Mouse (Mus musculus) midbrain, embryonic 14.5 days (tissue): ENCODE measurements around the gene Barhl2. TPM values are rescaled to one million over a fixed set of nuclear protein-coding genes. Genes with fewer than 3 reads are reported as not detected.
A peak's percentile ranks its signal among the peaks of the same experiment; 100 is the strongest.

ENCODE experiments used
- ATAC-seq: fragments of 200-750 bp; cut with Nextera tagmentation; 2 replicates; pipeline ENCODE4 v1.8.0; 2017; ENCODE audit warnings: moderate number of reproducible peaks, moderate library complexity; ENCODE audit not compliant: low FRiP score, low TSS enrichment
- DNase-seq: peaks from one replicate; pipeline ENCODE4 v3.0.0-alpha.2; 2015
- H3K27ac ChIP-seq: fragments of 300-500 bp; sonication (generic); replicated peaks from 2 replicates; pipeline ENCODE4 v1.5.1; 2014; ENCODE audit warnings: mild to moderate bottlenecking, low read depth, low read length, moderate library complexity
- H3K27me3 ChIP-seq: fragments of 300-500 bp; sonication (generic); 2 replicates; pipeline ENCODE4 v1.6.1; 2014; ENCODE audit warnings: low read length, control low read depth, mixed read lengths; ENCODE audit not compliant: control insufficient read depth, insufficient read depth
- H3K36me3 ChIP-seq: fragments of 300-500 bp; sonication (generic); 2 replicates; pipeline ENCODE4 v1.6.1; 2014; ENCODE audit warnings: low read length, control low read depth; ENCODE audit not compliant: control insufficient read depth, insufficient read depth
- H3K4me1 ChIP-seq: fragments of 300-500 bp; sonication (generic); 2 replicates; pipeline ENCODE4 v1.6.1; 2014; ENCODE audit warnings: mild to moderate bottlenecking, antibody characterized with exemption, low read length, control low read depth; ENCODE audit not compliant: control insufficient read depth, insufficient read depth
- H3K4me2 ChIP-seq: fragments of 300-500 bp; sonication (generic); 2 replicates; pipeline ENCODE4 v1.6.1; 2014; ENCODE audit warnings: mild to moderate bottlenecking, low read length, moderate library complexity
- H3K4me3 ChIP-seq: fragments of 300-500 bp; sonication (generic); replicated peaks from 2 replicates; pipeline ENCODE4 v1.5.1; 2014; ENCODE audit warnings: low read depth, low read length
- H3K9ac ChIP-seq: fragments of 300-500 bp; sonication (generic); replicated peaks from 2 replicates; pipeline ENCODE4 v1.6.1; 2014; ENCODE audit warnings: mild to moderate bottlenecking, low read length, moderate library complexity
- H3K9me3 ChIP-seq: fragments of 300-500 bp; sonication (generic); 2 replicates; pipeline ENCODE4 v1.6.1; 2016; ENCODE audit warnings: low read length, control low read depth, mixed read lengths; ENCODE audit not compliant: control insufficient read depth
- WGBS: fragments of 180-500 bp; shearing (Covaris S2); extraction: QIAGEN DNeasy Blood & Tissue Kit; methylation state at CpG from one replicate; pipeline ENCODE4 v1.1.7; 2014; 5-methylcytosine and 5-hydroxymethylcytosine counted together
- polyA plus RNA-seq: library from polyadenylated mRNA; unstranded; fragments of >200 nt; fragmentation: Nextera tagmentation; extraction: Ambion mirVana; gene quantifications from 2 replicates; pipeline ENCODE4 v1.2.1, GENCODE M21; 2014

Gene Barhl2
- polyA plus RNA-seq, 1 experiment from 2014 or later: 12.2 TPM

GRCm38 (mm10) chr5:106445681-106446080, 12.3 kb downstream of the Barhl2 start:
- 83% methylated on average over 3 of the region's 3 CpGs for WGBS
- H3K4me2 ChIP-seq: no peak overlapping the region
- no peaks in the 10 kb centered on the region for H3K9me3 ChIP-seq
- DNase-seq (no peak), ATAC-seq (no peak)
- no peaks in the 10 kb centered on the region for H3K36me3 ChIP-seq
- peaks cover 46% of the 10 kb centered on the region for H3K27me3 ChIP-seq
- H3K4me3 ChIP-seq: no peak overlapping the region
- peaks cover 4% of the 10 kb centered on the region; the same call in 1 of the 2 replicates for H3K4me1 ChIP-seq
- no peak overlapping the region for H3K9ac ChIP-seq
- no peak overlapping the region for H3K27ac ChIP-seq

- Histone ChIP-seq H3K4me2 (no peak overlapping the region), H3K27ac (no peak overlapping the region), H3K4me1 (no peaks in the 10 kb centered on the region), H3K36me3 (no peaks in the 10 kb centered on the region), H3K27me3 (no peaks in the 10 kb centered on the region), H3K4me3 (no peak overlapping the region), H3K9ac (no peak overlapping the region), H3K9me3 (no peaks in the 10 kb centered on the region)
- 95% methylated on average over 7 of the region's 7 CpGs for WGBS
- no peak for DNase-seq
- ATAC-seq: no peak
Observed at GRCm38 (mm10) chr5:106438916-106439315, 19.1 kb downstream of the Barhl2 start.

GRCm38 (mm10) chr5:106426069-106426468, 31.9 kb downstream of the Barhl2 start:
- Histone ChIP-seq H3K27me3 (no peaks in the 10 kb centered on the region), H3K36me3 (no peaks in the 10 kb centered on the region), H3K4me1 (no peaks in the 10 kb centered on the region), H3K4me3 (no peak overlapping the region), H3K4me2 (no peak overlapping the region), H3K9ac (no peak overlapping the region), H3K27ac (no peak overlapping the region), H3K9me3 (no peaks in the 10 kb centered on the region)
- 78% methylated on average over 7 of the region's 7 CpGs for WGBS
- no peak for DNase-seq
- no peak for ATAC-seq

- ATAC-seq (no peak), DNase-seq (peak; percentile 29)
- H3K9ac ChIP-seq: no peak overlapping the region
- no peaks in the 10 kb centered on the region for H3K27me3 ChIP-seq
- WGBS: 57% methylated on average over 8 of the region's 8 CpGs
- H3K4me3 ChIP-seq: no peak overlapping the region
- no peaks in the 10 kb centered on the region for H3K9me3 ChIP-seq
- H3K4me1 ChIP-seq: no peaks in the 10 kb centered on the region
- H3K27ac ChIP-seq: no peak overlapping the region
- H3K4me2 ChIP-seq: no peak overlapping the region
- no peaks in the 10 kb centered on the region for H3K36me3 ChIP-seq
Observed at GRCm38 (mm10) chr5:106420871-106421270, 37.1 kb downstream of the Barhl2 start.

- Histone ChIP-seq H3K36me3 (no peaks in the 10 kb centered on the region), H3K9me3 (no peaks in the 10 kb centered on the region), H3K9ac (no peak overlapping the region), H3K4me3 (no peak overlapping the region), H3K4me2 (no peak overlapping the region), H3K27ac (no peak overlapping the region), H3K27me3 (no peaks in the 10 kb centered on the region), H3K4me1 (no peaks in the 10 kb centered on the region)
- DNase-seq (peak; percentile 26), ATAC-seq (no peak)
- WGBS: 72% methylated on average over 11 of the region's 11 CpGs
Observed at GRCm38 (mm10) chr5:106420370-106420769, 37.6 kb downstream of the Barhl2 start.

- Histone ChIP-seq H3K9me3 (no peaks in the 10 kb centered on the region), H3K4me2 (no peak overlapping the region), H3K36me3 (no peaks in the 10 kb centered on the region), H3K9ac (no peak overlapping the region), H3K4me1 (no peaks in the 10 kb centered on the region), H3K27ac (no peak overlapping the region), H3K27me3 (no peaks in the 10 kb centered on the region), H3K4me3 (no peak overlapping the region)
- peak; percentile 63 for DNase-seq
- ATAC-seq: no peak
- WGBS: 33% methylated on average over 7 of the region's 7 CpGs
Observed at GRCm38 (mm10) chr5:106417210-106417609, 40.8 kb downstream of the Barhl2 start.

- H3K27me3 ChIP-seq: no peaks in the 10 kb centered on the region
- ATAC-seq (no peak), DNase-seq (no peak)
- no peak overlapping the region for H3K27ac ChIP-seq
- H3K36me3 ChIP-seq: no peaks in the 10 kb centered on the region
- no peak overlapping the region for H3K4me2 ChIP-seq
- WGBS: 81% methylated on average over 6 of the region's 6 CpGs
- H3K9ac ChIP-seq: no peak overlapping the region
- H3K4me1 ChIP-seq: no peaks in the 10 kb centered on the region
- H3K9me3 ChIP-seq: no peaks in the 10 kb centered on the region
- no peak overlapping the region for H3K4me3 ChIP-seq
Observed at GRCm38 (mm10) chr5:106416550-106416949, 41.4 kb downstream of the Barhl2 start.

GRCm38 (mm10) chr5:106415734-106416133, 42.2 kb downstream of the Barhl2 start:
- H3K9me3 ChIP-seq: no peaks in the 10 kb centered on the region
- H3K4me2 ChIP-seq: no peak overlapping the region
- 89% methylated on average over 6 of the region's 6 CpGs for WGBS
- ATAC-seq: no peak
- no peak overlapping the region for H3K27ac ChIP-seq
- H3K4me1 ChIP-seq: no peaks in the 10 kb centered on the region
- no peak overlapping the region for H3K4me3 ChIP-seq
- no peaks in the 10 kb centered on the region for H3K27me3 ChIP-seq
- H3K9ac ChIP-seq: no peak overlapping the region
- DNase-seq: no peak
- H3K36me3 ChIP-seq: no peaks in the 10 kb centered on the region

GRCm38 (mm10) chr5:106402761-106403160, 55.2 kb downstream of the Barhl2 start:
- ATAC-seq: no peak

More at GRCm38 (mm10) chr5:106402761-106403160, 55.2 kb downstream of the Barhl2 start:
- DNase-seq: no peak
- Histone ChIP-seq H3K9ac (no peak overlapping the region), H3K36me3 (no peaks in the 10 kb centered on the region), H3K4me3 (no peak overlapping the region), H3K4me2 (no peak overlapping the region), H3K9me3 (no peaks in the 10 kb centered on the region), H3K27me3 (no peaks in the 10 kb centered on the region), H3K4me1 (no peaks in the 10 kb centered on the region), H3K27ac (no peak overlapping the region)
- 87% methylated on average over 2 of the region's 2 CpGs for WGBS
